Mouse (Mus musculus) adrenal gland, postnatal 36 days (tissue): ENCODE results near the gene 4930544G11Rik. TPM values are rescaled to one million over a fixed set of nuclear protein-coding genes. Genes with fewer than 3 reads are reported as not detected.
A peak's percentile ranks its signal among the peaks of the same experiment; 100 is the strongest.

Experiments
- DNase-seq, 2 experiments: peaks; one replicate each; pipeline ENCODE4 v3.0.0; 2021; ENCODE audit warnings: mixed read lengths in 1 of 2
- long read RNA-seq, 2 experiments: library from polyadenylated mRNA; stranded (forward); transcript quantifications; one replicate each; pipeline ENCODE4 v2.0.0; 2021; ENCODE audit warnings: borderline sequencing depth in 2 of 2
- total RNA-seq, 2 experiments: library from RNA; stranded (reverse); gene quantifications; 2 replicates each; pipeline ENCODE4 v1.2.3; 2021

The 4930544G11Rik gene
- not detected for total RNA-seq
- long read RNA-seq, experiment 1, result 0 reads
- long read RNA-seq, experiment 2, result 0 reads

GRCm38 (mm10) chr6:65952309-65952708 lies at the start of gene 4930544G11Rik:
4930544G11Rik (plus strand) TSS chr6:65952609.
- no peak for DNase-seq

- DNase-seq, result no peak
These were observed 45.7 kb upstream of the 4930544G11Rik start for GRCm38 (mm10) chr6:65906657-65907182.

DNA sequence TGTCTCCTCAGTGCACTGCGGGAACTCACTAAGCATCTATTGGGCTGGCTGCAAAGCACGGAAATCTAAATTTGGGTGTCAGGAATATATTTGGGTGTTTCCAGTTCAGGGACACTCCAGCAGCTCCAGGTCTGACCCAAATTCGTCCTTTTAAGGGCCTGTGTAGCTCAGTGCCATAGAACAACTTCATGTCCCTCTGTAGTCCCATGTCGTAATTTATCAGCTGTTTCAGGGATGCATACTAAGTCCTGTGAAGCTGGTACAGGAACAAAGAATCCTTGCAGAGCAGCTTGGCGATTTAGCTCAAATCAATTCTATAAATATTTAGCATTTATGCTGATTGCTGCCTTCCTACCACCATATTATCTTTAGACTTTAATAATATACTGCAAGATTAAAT lies 37.0 kb upstream of the 4930544G11Rik start:
- DNase-seq, result no peak

DNA sequence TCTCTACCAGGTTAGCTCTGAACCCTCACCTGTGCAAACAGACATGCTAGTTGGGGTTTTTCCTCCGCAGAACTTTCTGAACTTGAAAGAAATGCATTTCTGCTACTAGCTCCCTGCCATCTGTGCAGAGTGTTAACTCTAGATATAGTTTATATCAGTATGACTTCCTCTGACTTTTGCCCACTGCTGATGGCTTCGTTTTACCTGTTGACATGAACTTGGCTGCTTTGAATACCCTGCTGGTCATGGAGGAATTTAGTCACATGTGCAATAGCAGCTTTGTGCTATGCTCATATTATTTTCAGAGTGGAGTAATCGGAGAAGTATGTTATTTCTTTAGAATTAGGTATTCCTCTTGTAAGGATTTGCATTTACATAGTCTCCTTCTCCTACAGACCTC lies 30.7 kb upstream of the 4930544G11Rik start:
- no peak for DNase-seq

DNA sequence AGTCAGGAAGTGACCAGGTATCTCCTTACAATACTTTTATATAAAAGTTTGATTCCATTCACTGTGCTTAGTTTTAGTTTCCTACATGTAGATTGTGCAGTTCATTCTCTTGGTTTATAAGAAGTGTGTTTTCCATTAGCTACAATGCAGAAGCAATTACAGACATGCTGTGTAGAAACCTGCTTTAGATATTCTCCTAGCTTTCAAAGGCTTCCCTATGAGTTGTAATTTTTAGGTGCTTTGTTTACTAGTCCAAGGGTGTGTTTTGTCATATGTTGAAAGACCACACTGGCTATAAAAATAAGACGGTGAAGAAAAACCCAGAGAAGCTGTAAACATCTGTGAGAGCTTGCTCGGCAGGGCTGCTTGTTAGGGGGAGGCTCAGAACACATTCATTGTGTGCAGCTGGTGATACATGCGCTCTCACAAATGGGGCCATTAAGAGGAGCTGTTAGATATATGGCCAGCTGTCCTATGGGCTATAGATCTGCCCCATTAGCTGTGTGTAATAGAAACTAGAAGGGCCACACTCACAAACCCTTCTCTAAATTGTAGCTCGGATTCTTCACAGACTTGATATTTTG lies 28.8 kb upstream of the 4930544G11Rik start:
- DNase-seq, result no peak

DNA sequence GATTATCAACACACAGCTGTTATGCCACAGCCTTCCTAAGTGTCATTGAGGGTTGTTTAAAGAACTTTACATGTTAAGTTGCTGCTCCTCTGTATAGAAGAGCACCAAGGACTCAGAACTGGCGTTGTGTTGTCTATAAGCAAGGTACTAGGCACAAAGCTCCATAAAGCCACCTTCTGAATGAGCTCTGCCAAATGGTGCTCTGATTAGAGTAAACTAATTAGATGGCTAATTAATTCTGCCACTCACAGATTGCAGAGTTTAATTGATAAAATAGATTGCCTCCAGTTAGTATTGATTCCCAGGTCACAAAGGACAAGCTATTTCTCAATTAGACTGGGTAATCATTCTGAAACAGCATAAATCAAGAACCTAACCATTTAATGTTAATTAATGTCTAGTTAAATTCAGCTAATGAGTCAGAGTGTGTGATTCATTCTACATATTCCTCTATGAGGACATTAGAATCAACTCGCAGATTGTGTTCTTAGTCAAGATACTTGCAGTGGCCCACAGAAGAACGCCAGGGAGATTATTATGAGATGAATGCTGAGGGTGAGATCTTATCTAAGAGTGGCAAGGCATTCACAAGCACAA lies 26.6 kb upstream of the 4930544G11Rik start:
- DNase-seq, result no peak

- DNase-seq, result no peak
These were observed 21.9 kb upstream of the 4930544G11Rik start for GRCm38 (mm10) chr6:65930523-65930922.

DNA sequence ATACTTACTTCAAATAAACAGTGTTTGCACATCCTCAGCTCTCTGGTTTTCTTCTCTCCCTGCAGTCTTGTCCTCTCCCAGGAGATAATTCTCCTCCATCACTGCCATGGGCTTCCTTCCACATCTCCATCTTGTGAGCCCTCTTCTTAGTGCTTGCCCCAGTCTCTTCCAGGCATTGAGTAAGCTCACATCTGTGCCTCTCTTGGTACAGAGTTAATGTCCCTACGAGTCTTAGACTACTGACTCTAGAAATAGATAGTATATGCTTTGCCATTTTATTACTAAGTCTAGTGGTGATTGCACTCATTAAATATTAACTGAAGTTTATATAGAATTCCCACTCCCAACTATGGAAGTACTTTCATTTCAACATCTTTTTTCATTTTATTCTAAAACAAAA lies 19.6 kb upstream of the 4930544G11Rik start:
- DNase-seq, result no peak

DNA sequence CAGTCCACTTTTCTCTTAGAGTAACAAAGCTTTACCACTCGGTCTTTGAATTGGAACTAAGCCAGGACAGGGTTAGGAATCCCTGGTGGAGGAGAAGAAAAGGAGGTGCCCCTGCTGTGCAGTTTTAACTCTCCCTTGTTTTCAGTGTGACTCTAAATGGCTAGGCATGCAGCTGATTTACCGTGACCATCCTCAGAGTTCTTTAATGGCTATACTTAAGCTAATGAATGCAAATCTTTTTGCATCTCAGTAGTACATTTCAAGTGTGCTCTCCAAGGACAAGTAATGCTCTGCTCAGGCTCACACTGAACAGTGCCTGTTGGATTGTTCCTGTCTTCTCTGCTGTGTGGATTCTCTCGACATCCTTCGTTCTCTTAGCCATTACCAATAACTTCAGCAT lies 19.2 kb upstream of the 4930544G11Rik start:
- no peak for DNase-seq

- no peak for DNase-seq
These were observed 16.7 kb upstream of the 4930544G11Rik start for GRCm38 (mm10) chr6:65935566-65936281.

DNA sequence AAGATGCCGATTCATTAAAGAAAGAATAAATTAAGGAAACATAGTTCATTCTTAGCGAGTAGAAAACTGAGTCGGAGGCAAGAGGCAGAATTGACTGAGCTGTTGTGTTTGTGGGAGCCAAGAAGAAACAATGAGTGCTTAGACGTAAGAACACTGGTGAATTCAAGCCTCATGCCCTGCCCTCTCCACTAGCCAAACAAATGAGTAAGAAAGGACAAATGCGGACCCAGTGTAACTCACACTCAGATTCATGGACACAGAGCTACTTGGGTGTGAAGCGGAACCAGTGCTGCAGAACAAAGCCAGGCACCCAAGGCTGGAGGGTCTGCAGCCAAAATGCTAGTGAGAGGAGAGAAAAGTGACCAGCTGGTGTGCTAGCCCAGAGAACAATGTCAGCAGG lies 1.9 kb upstream of the 4930544G11Rik start:
- no peak for DNase-seq

- DNase-seq, result peak in 1 of 2 experiments; percentile 12
These were observed 17.1 kb downstream of the 4930544G11Rik start for GRCm38 (mm10) chr6:65969386-65970111.

GRCm38 (mm10) chr6:65970410-65970809 lies 18.0 kb downstream of the 4930544G11Rik start:
- DNase-seq, result no peak

DNA sequence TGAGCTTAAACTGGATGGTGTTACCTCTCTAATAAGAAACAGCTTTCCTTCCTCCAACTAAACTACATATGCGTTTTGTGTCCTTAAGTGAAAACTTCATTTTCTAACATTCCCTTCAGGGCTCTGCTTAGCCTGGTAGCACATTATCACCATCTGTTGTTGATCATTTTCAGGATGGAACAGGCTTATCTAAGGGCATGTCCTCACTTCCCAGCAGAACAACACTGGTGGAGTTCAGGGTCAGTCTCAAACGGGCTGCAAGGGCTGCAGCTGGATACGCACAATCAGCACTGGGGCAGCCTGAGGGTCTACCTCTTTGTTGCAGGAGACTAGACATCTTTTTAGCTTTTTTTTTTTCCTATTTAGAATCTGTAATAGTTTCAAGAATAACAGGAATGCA lies 39.7 kb downstream of the 4930544G11Rik start:
- no peak for DNase-seq

GRCm38 (mm10) chr6:65998343-65998742 lies 45.9 kb downstream of the 4930544G11Rik start:
- DNase-seq, result no peak

Other genes starting within 250 kb of the 4930544G11Rik start
- 10 to 100 TPM; 14.8 to 17.0 TPM for gene Prdm5, start 173.6 kb upstream of the 4930544G11Rik start, total RNA-seq